Mouse (Mus musculus) G1E (cell line): Measurements from ENCODE around the gene Gm49380.

ENCODE experiments used
- CTCF ChIP-seq: IDR thresholded peaks from 2 replicates; pipeline ENCODE4 v1.5.1; 2012; ENCODE audit warnings: low read depth, low read length, inconsistent platforms, mixed read lengths
- GATA1 ChIP-seq: IDR thresholded peaks from 2 replicates; pipeline ENCODE4 v1.6.1; 2012; ENCODE audit warnings: borderline replicate concordance, low read length, inconsistent platforms, mixed read lengths
- GATA2 ChIP-seq: IDR thresholded peaks from 2 replicates; pipeline ENCODE4 v1.6.1; 2012; ENCODE audit warnings: low read depth, low read length, inconsistent platforms, borderline replicate concordance
- POLR2AphosphoS5 ChIP-seq: IDR thresholded peaks from 2 replicates; pipeline ENCODE4 v1.6.1; 2012; ENCODE audit warnings: low read depth, low read length, inconsistent platforms; ENCODE audit not compliant: insufficient replicate concordance
- TAL1 ChIP-seq: conservative IDR thresholded peaks from 2 replicates; pipeline ENCODE4 v1.6.1; 2012; ENCODE audit warnings: low read depth, low read length, inconsistent platforms, mixed read lengths

- TF ChIP-seq POLR2AphosphoS5 (no peak), TAL1 (no peak), CTCF (no peak), GATA1 (no peak), GATA2 (no peak)
Measured at GRCm38 (mm10) chr9:44119948-44120465, 6.7 kb upstream of the Gm49380 start.
